8 mouse cellular contexts compared by ENCODE assay signal in the genomic region with DNA sequence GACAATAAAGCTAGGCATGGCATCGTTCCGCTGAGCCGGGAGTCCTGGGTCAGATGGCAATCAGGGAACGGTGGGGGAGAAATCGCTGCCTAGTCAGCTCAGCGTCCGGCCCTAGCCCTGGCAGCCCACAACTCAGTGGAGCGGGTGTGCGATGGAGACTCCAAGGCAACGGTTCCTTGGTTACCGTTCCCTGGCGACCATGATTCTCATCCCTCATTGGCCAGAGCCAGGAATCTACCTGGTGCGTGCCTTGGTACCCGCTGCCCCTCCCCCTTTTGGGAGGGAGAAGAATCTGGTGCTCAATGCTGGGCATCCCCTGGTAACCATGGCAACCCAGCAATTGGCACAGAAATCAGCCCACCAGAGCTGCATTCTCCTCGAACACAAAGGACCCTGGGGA. TPM values are rescaled to one million over a fixed set of nuclear protein-coding genes. Genes with fewer than 3 reads are reported as not detected.
DNase-seq lines count a peak whose midpoint lies in the region; ATAC-seq and TF ChIP-seq lines count a peak whose summit lies in the region.

No protein-coding gene starts in this region.

- H3K27ac ChIP-seq in heart, postnatal 0 days (ENCODE audit: low read depth) = peak overlapping the region; percentile 63
- H3K27ac ChIP-seq in forebrain, embryonic 10.5 days = peak overlapping the region; percentile 100
- H3K27ac ChIP-seq in midbrain, embryonic 13.5 days = peak overlapping the region; percentile 100

- DNase-seq in heart, postnatal 0 days (ENCODE audit: low spot score) = no peak
- DNase-seq in heart, postnatal 10 days = no peak
- peak; percentile 71 for DNase-seq in forebrain, embryonic 10.5 days (ENCODE audit: extremely low spot score, low spot score)
- peak; percentile 94 to 96 for DNase-seq in layer of hippocampus, adult 18-20 months (ENCODE audit: low spot score in 2 of 2)
- no peak for DNase-seq in adrenal gland, postnatal 4 days (ENCODE audit: low spot score in 2 of 2)
- no peak for DNase-seq in cerebellum, adult 9-10 months

- H3K9ac ChIP-seq in heart, postnatal 0 days (replicated peaks; ENCODE audit: low read depth, low read length) = no peak overlapping the region
- peak overlapping the region; percentile 100 for H3K9ac ChIP-seq in midbrain, embryonic 13.5 days (replicated peaks)

- 47% methylated on average over 15 of the region's 15 CpGs for WGBS in heart, postnatal 0 days
- 44% methylated on average over 15 of the region's 15 CpGs for WGBS in forebrain, embryonic 10.5 days
- WGBS in midbrain, embryonic 13.5 days = 2% methylated on average over 15 of the region's 15 CpGs

- no peaks in the 10 kb centered on the region for H3K9me3 ChIP-seq in heart, postnatal 0 days (replicated peaks; ENCODE audit: control insufficient read depth, low read length)
- H3K9me3 ChIP-seq in forebrain, embryonic 10.5 days = no peaks in the 10 kb centered on the region
- H3K9me3 ChIP-seq in midbrain, embryonic 13.5 days = no peaks in the 10 kb centered on the region

- peaks cover 78% of the 10 kb centered on the region for H3K27me3 ChIP-seq in heart, postnatal 0 days (ENCODE audit: control insufficient read depth, insufficient read depth, low read length)
- H3K27me3 ChIP-seq in forebrain, embryonic 10.5 days (ENCODE audit: poor library complexity, severe bottlenecking) = no peaks in the 10 kb centered on the region
- H3K27me3 ChIP-seq in midbrain, embryonic 13.5 days = no peaks in the 10 kb centered on the region

- 0 out of 2 replicates have a peak, but pooled peaks cover 4% of the 10 kb centered on the region for H3K4me1 ChIP-seq in heart, postnatal 0 days (ENCODE audit: control insufficient read depth, insufficient read depth)
- peaks cover 62% of the 10 kb centered on the region for H3K4me1 ChIP-seq in forebrain, embryonic 10.5 days
- H3K4me1 ChIP-seq in midbrain, embryonic 13.5 days (replicated peaks) = peaks cover 55% of the 10 kb centered on the region

- peaks cover 20% of the 10 kb centered on the region for H3K36me3 ChIP-seq in heart, postnatal 0 days (replicated peaks; ENCODE audit: control insufficient read depth, insufficient read depth, low read length)
- peaks cover 66% of the 10 kb centered on the region for H3K36me3 ChIP-seq in forebrain, embryonic 10.5 days (replicated peaks)
- H3K36me3 ChIP-seq in midbrain, embryonic 13.5 days = peaks cover 47% of the 10 kb centered on the region

- no peak overlapping the region for H3K4me2 ChIP-seq in heart, postnatal 0 days (ENCODE audit: low read depth, low read length)
- peak overlapping the region; percentile 100 for H3K4me2 ChIP-seq in midbrain, embryonic 13.5 days (replicated peaks)

- TF ChIP-seq CTCF in heart, postnatal 0 days (IDR thresholded peaks at IDR 0.05; ENCODE audit: low read depth) = no peak

- ATAC-seq in heart, postnatal 0 days (ENCODE audit: insufficient read depth, low read depth) = no peak
- ATAC-seq in midbrain, embryonic 13.5 days = peak; percentile 89
- no peak for ATAC-seq in activated CD4-positive, CD25-positive, alpha-beta regulatory T cell, adult 4 months

- intact Hi-C loops in heart, postnatal 10 days (cut with DNase I) = no loop called here

- no peak overlapping the region for H3K4me3 ChIP-seq in heart, postnatal 0 days (ENCODE audit: low read depth, low read length)
- peak overlapping the region; percentile 98 for H3K4me3 ChIP-seq in forebrain, embryonic 10.5 days
- H3K4me3 ChIP-seq in midbrain, embryonic 13.5 days (replicated peaks) = peak overlapping the region; percentile 97

- TF ChIP-seq EP300 in heart, postnatal 0 days (IDR thresholded peaks at IDR 0.05; ENCODE audit: low read depth) = no peak

RNA-seq across cellular contexts. Expression of a gene that starts 4.3 kb away (rescaled TPM):
- total RNA-seq in heart, postnatal 0 days (2014; rRNA removed; ENCODE audit: low replicate concordance) = 38.5 and 46.0 TPM in 2 replicates
- 30.2 and 30.9 TPM in 2 replicates for polyA plus RNA-seq in heart, postnatal 0 days (2015; fragmentation: Nextera tagmentation; extraction: Ambion mirVana)
- total RNA-seq in heart, postnatal 10 days (2021) = 10 to 100 TPM; 53.7 to 58.2 TPM
- polyA plus RNA-seq in forebrain, embryonic 10.5 days (2016; fragmentation: Nextera tagmentation; extraction: Ambion mirVana) = 346 and 355 TPM in 2 replicates
- 100 to 1,000 TPM; 359 to 362 TPM for total RNA-seq in layer of hippocampus, adult 18-20 months (2021)
- polyA plus RNA-seq in midbrain, embryonic 13.5 days (2015; fragmentation: Nextera tagmentation; extraction: Ambion mirVana) = 655 and 674 TPM in 2 replicates
- 10 to 100 TPM; 56.4 to 75.6 TPM for total RNA-seq in adrenal gland, postnatal 4 days (2021)
- under 1 TPM in 1 of 2 experiments, not detected in 1; 0.25 TPM for polyA plus RNA-seq in activated CD4-positive, CD25-positive, alpha-beta regulatory T cell, adult 4 months (2017; shearing (Covaris generic))

RNA-seq across cellular contexts. Expression of a gene that starts 19.5 kb away (rescaled TPM):
- 3.6 and 8.2 TPM in 2 replicates for total RNA-seq in heart, postnatal 0 days (2014; rRNA removed; ENCODE audit: low replicate concordance)
- polyA plus RNA-seq in heart, postnatal 0 days (2015; fragmentation: Nextera tagmentation; extraction: Ambion mirVana) = 0.08 TPM in 1 of 2 replicates, not detected in the other
- total RNA-seq in heart, postnatal 10 days (2021) = 1 to 10 TPM; 1.7 to 1.8 TPM
- polyA plus RNA-seq in forebrain, embryonic 10.5 days (2016; fragmentation: Nextera tagmentation; extraction: Ambion mirVana) = 0.75 and 0.88 TPM in 2 replicates
- total RNA-seq in layer of hippocampus, adult 18-20 months (2021) = 10 to 100 TPM; 75.6 to 79.2 TPM
- polyA plus RNA-seq in midbrain, embryonic 13.5 days (2015; fragmentation: Nextera tagmentation; extraction: Ambion mirVana) = 2.3 and 2.8 TPM in 2 replicates
- 1 to 10 TPM; 6.4 to 8.0 TPM for total RNA-seq in adrenal gland, postnatal 4 days (2021)
- polyA plus RNA-seq in activated CD4-positive, CD25-positive, alpha-beta regulatory T cell, adult 4 months (2017; shearing (Covaris generic)) = not detected

RNA-seq across cellular contexts. Expression of a gene that starts 29.9 kb away (rescaled TPM):
- total RNA-seq in heart, postnatal 0 days (2014; rRNA removed; ENCODE audit: low replicate concordance) = 134 and 186 TPM in 2 replicates
- 190 and 210 TPM in 2 replicates for polyA plus RNA-seq in heart, postnatal 0 days (2015; fragmentation: Nextera tagmentation; extraction: Ambion mirVana)
- 10 to 100 TPM; 63.6 to 74.2 TPM for total RNA-seq in heart, postnatal 10 days (2021)
- polyA plus RNA-seq in forebrain, embryonic 10.5 days (2016; fragmentation: Nextera tagmentation; extraction: Ambion mirVana) = 200 and 209 TPM in 2 replicates
- total RNA-seq in layer of hippocampus, adult 18-20 months (2021) = 10 to 100 TPM; 93.2 to 99.5 TPM
- 145 and 159 TPM in 2 replicates for polyA plus RNA-seq in midbrain, embryonic 13.5 days (2015; fragmentation: Nextera tagmentation; extraction: Ambion mirVana)
- 10 to 100 TPM; 44.5 to 47.1 TPM for total RNA-seq in adrenal gland, postnatal 4 days (2021)
- 10 to 100 TPM in 1 of 2 experiments, 1 to 10 TPM in 1; 7.4 to 14.4 TPM for polyA plus RNA-seq in activated CD4-positive, CD25-positive, alpha-beta regulatory T cell, adult 4 months (2017; shearing (Covaris generic))

RNA-seq across cellular contexts. Expression of a gene that starts 38.7 kb away (rescaled TPM):
- 27.2 and 44.4 TPM in 2 replicates for total RNA-seq in heart, postnatal 0 days (2014; rRNA removed; ENCODE audit: low replicate concordance)
- 10.7 TPM in 2 replicates for polyA plus RNA-seq in heart, postnatal 0 days (2015; fragmentation: Nextera tagmentation; extraction: Ambion mirVana)
- 10 to 100 TPM; 26.3 to 28.5 TPM for total RNA-seq in heart, postnatal 10 days (2021)
- 44.8 and 51.1 TPM in 2 replicates for polyA plus RNA-seq in forebrain, embryonic 10.5 days (2016; fragmentation: Nextera tagmentation; extraction: Ambion mirVana)
- 10 to 100 TPM; 60.3 to 63.2 TPM for total RNA-seq in layer of hippocampus, adult 18-20 months (2021)
- 26.8 and 35.7 TPM in 2 replicates for polyA plus RNA-seq in midbrain, embryonic 13.5 days (2015; fragmentation: Nextera tagmentation; extraction: Ambion mirVana)
- total RNA-seq in adrenal gland, postnatal 4 days (2021) = 10 to 100 TPM; 54.3 to 56.7 TPM
- polyA plus RNA-seq in activated CD4-positive, CD25-positive, alpha-beta regulatory T cell, adult 4 months (2017; shearing (Covaris generic)) = 10 to 100 TPM; 38.6 to 43.6 TPM

RNA-seq across cellular contexts. Expression of a gene that starts 45.5 kb away (rescaled TPM):
- total RNA-seq in heart, postnatal 0 days (2014; rRNA removed; ENCODE audit: low replicate concordance) = 2.7 and 2.8 TPM in 2 replicates
- polyA plus RNA-seq in heart, postnatal 0 days (2015; fragmentation: Nextera tagmentation; extraction: Ambion mirVana) = 0.95 and 1.4 TPM in 2 replicates
- total RNA-seq in heart, postnatal 10 days (2021) = 1 to 10 TPM; 1.7 to 1.8 TPM
- 3.3 and 4.2 TPM in 2 replicates for polyA plus RNA-seq in forebrain, embryonic 10.5 days (2016; fragmentation: Nextera tagmentation; extraction: Ambion mirVana)
- 10 to 100 TPM; 14.5 to 16.4 TPM for total RNA-seq in layer of hippocampus, adult 18-20 months (2021)
- polyA plus RNA-seq in midbrain, embryonic 13.5 days (2015; fragmentation: Nextera tagmentation; extraction: Ambion mirVana) = 4.3 and 4.7 TPM in 2 replicates
- 1 to 10 TPM; 2.6 to 4.7 TPM for total RNA-seq in adrenal gland, postnatal 4 days (2021)
- 1 to 10 TPM in 1 of 2 experiments, not detected in 1; 2.7 TPM for polyA plus RNA-seq in activated CD4-positive, CD25-positive, alpha-beta regulatory T cell, adult 4 months (2017; shearing (Covaris generic))

Comparison
In these comparisons a context has a peak if more than half of its experiments do, and no peak if none do; other contexts are left out.
1. DNase-seq: peak in forebrain, embryonic 10.5 days (single experiment) and layer of hippocampus, adult 18-20 months (2 of 2); none in heart, postnatal 0 days (single experiment), heart, postnatal 10 days (0 of 2), adrenal gland, postnatal 4 days (0 of 2) and cerebellum, adult 9-10 months (single experiment).
2. Peak in every context shown above with its lines, with median percentiles within 50 percentile points of each other: H3K27ac ChIP-seq.